Mouse (Mus musculus): ENCODE data around the gene Itgb6. TPM values are rescaled to one million over a fixed set of nuclear protein-coding genes. Genes with fewer than 3 reads are reported as not detected.

Gene Itgb6
- polyA plus RNA-seq (2012) = not detected in 2 replicates

GRCm38 (mm10) chr2:60722514-60722913 is at the start of gene Itgb6:
Gene Itgb6, minus strand, starts transcription at chr2:60722643.
- no peak for TF ChIP-seq GATA1 (IDR thresholded peaks at IDR 0.05; ENCODE audit: low read length)

GRCm38 (mm10) chr2:60766420-60766819 is 44.0 kb upstream of the Itgb6 start:
- TF ChIP-seq GATA1 (IDR thresholded peaks at IDR 0.05; ENCODE audit: low read length) = no peak

- no peak for TF ChIP-seq GATA1 (IDR thresholded peaks at IDR 0.05; ENCODE audit: low read length)
Measured at GRCm38 (mm10) chr2:60756218-60756617, 33.8 kb upstream of the Itgb6 start.

- no peak for TF ChIP-seq GATA1 (IDR thresholded peaks at IDR 0.05; ENCODE audit: low read length)
Measured at GRCm38 (mm10) chr2:60755101-60755500, 32.7 kb upstream of the Itgb6 start.

- no peak for TF ChIP-seq GATA1 (IDR thresholded peaks at IDR 0.05; ENCODE audit: low read length)
Measured at GRCm38 (mm10) chr2:60751274-60751673, 28.8 kb upstream of the Itgb6 start.

GRCm38 (mm10) chr2:60750591-60750990 is 28.1 kb upstream of the Itgb6 start:
- no peak for TF ChIP-seq GATA1 (IDR thresholded peaks at IDR 0.05; ENCODE audit: low read length)

GRCm38 (mm10) chr2:60748585-60748984 is 26.1 kb upstream of the Itgb6 start:
- no peak for TF ChIP-seq GATA1 (IDR thresholded peaks at IDR 0.05; ENCODE audit: low read length)

- TF ChIP-seq GATA1 (IDR thresholded peaks at IDR 0.05; ENCODE audit: low read length) = no peak
Measured at GRCm38 (mm10) chr2:60747590-60747989, 25.1 kb upstream of the Itgb6 start.

- no peak for TF ChIP-seq GATA1 (IDR thresholded peaks at IDR 0.05; ENCODE audit: low read length)
Measured at GRCm38 (mm10) chr2:60744674-60745073, 22.2 kb upstream of the Itgb6 start.

GRCm38 (mm10) chr2:60739389-60740137 is 17.1 kb upstream of the Itgb6 start:
- no peak for TF ChIP-seq GATA1 (IDR thresholded peaks at IDR 0.05; ENCODE audit: low read length)

- no peak for TF ChIP-seq GATA1 (IDR thresholded peaks at IDR 0.05; ENCODE audit: low read length)
Measured at GRCm38 (mm10) chr2:60730929-60731328, 8.5 kb upstream of the Itgb6 start.

- TF ChIP-seq GATA1 (IDR thresholded peaks at IDR 0.05; ENCODE audit: low read length) = no peak
Measured at GRCm38 (mm10) chr2:60730024-60730423, 7.6 kb upstream of the Itgb6 start.

GRCm38 (mm10) chr2:60728902-60729585 is 6.6 kb upstream of the Itgb6 start:
- TF ChIP-seq GATA1 (IDR thresholded peaks at IDR 0.05; ENCODE audit: low read length) = no peak

GRCm38 (mm10) chr2:60724660-60725059 is 2.2 kb upstream of the Itgb6 start:
- no peak for TF ChIP-seq GATA1 (IDR thresholded peaks at IDR 0.05; ENCODE audit: low read length)

GRCm38 (mm10) chr2:60722967-60723366 is 524 bp upstream of the Itgb6 start:
- no peak for TF ChIP-seq GATA1 (IDR thresholded peaks at IDR 0.05; ENCODE audit: low read length)

- TF ChIP-seq GATA1 (IDR thresholded peaks at IDR 0.05; ENCODE audit: low read length) = no peak
Measured at GRCm38 (mm10) chr2:60720906-60721305, 1.5 kb downstream of the Itgb6 start.

GRCm38 (mm10) chr2:60720205-60720604 is 2.2 kb downstream of the Itgb6 start:
- no peak for TF ChIP-seq GATA1 (IDR thresholded peaks at IDR 0.05; ENCODE audit: low read length)

Measured in G1E-ER4 (cell line).